Mouse (Mus musculus): ENCODE measurements around the gene Ms4a4d.
"Not testable (repeated sequence)": the region's sequence is repeated elsewhere in the genome, so short reads cannot be mapped to it uniquely, and the experiment has no call there.

DNA sequence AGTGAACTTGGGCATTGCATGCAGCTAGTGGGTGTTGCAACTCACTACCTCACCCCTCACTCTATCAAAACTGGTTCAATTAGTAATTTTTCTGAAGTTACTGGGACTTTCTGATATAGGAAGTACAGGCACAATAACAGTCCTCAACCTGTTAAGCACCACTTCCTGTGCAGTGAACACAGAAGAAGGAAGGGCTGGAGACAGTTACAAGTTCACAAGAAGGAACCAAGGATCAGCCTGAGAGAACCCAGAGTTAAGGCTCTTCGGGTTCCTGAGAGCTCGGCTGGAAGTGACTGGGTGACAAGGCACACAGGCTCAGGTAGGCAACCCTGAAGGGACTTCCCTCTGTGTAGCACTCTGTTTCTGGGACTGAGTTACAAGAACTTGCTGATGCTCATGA is 18.2 kb upstream of the Ms4a4d start:
- TF ChIP-seq CTCF (IDR thresholded peaks at IDR 0.05; ENCODE audit: control insufficient read depth, insufficient read depth, insufficient replicate concordance, low read depth, low read length); POLR2A (IDR thresholded peaks at IDR 0.05; ENCODE audit: control insufficient read depth, low read depth, low read length): not testable (repeated sequence)
